Mouse (Mus musculus) layer of hippocampus, adult 18-20 months (tissue): Measurements from ENCODE around the gene Gab3. TPM values are rescaled to one million over a fixed set of nuclear protein-coding genes. Genes with fewer than 3 reads are reported as not detected.
A peak's percentile ranks its signal among the peaks of the same experiment; 100 is the strongest.

Experiments
- DNase-seq, 2 experiments: peaks; one replicate each; pipeline ENCODE4 v3.0.0; 2022; ENCODE audit warnings: low spot score in 2 of 2
- long read RNA-seq: library from polyadenylated mRNA; stranded (forward); transcript quantifications from one replicate; pipeline ENCODE4 v2.0.0, GENCODE M21; 2021
- total RNA-seq, 2 experiments: library from RNA; stranded (reverse); gene quantifications; 2 replicates each; pipeline ENCODE4 v1.2.3; 2021

Gab3 gene
- 1 to 10 TPM; 1.3 to 2.8 TPM for total RNA-seq
- long read RNA-seq, partial matches to known transcripts, result 1 of 6 reads
- long read RNA-seq, other reads (novel, unspliced or antisense), result 3 of 6 reads

DNA sequence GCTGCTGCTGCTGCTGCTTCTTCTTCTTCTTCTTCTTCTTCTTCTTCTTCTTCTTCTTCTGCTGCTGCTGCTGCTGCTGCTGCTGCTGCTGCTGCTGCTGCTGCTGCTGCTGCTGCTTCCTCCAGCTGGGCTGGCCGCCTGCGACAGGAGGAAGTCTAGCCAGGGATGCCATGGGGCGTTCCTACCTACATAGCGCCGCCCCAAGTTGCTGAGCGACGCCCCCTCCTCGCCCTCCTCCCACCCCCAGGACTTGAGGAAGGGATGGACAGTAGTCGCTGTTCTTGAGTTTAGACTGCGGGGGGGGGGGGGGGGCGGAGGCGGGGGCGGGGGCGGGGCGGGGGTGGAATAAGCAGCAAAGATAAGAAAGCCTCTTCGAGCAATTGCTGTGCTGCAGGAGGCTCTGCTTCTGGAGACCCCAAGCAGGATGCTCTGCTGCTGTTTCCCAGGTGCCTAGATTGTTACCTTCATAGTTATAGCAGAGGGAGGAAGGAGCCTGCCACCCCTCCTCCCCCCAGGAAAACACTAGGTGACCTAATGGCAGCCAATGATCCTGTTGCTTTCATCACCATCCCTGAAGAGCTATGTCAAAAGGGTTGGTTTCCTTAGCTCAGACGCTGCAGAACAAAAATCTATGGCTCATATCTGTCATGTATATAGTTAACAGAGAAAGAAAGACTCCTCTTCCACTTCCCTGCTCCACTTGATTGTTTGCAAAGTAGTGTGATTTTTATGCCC, at the start of gene Gab3:
Gene Gab3 (minus strand): TSS at position 685 of the 735 bp plus-strand sequence.
- peak in 1 of 2 experiments; percentile 45 for DNase-seq

DNA sequence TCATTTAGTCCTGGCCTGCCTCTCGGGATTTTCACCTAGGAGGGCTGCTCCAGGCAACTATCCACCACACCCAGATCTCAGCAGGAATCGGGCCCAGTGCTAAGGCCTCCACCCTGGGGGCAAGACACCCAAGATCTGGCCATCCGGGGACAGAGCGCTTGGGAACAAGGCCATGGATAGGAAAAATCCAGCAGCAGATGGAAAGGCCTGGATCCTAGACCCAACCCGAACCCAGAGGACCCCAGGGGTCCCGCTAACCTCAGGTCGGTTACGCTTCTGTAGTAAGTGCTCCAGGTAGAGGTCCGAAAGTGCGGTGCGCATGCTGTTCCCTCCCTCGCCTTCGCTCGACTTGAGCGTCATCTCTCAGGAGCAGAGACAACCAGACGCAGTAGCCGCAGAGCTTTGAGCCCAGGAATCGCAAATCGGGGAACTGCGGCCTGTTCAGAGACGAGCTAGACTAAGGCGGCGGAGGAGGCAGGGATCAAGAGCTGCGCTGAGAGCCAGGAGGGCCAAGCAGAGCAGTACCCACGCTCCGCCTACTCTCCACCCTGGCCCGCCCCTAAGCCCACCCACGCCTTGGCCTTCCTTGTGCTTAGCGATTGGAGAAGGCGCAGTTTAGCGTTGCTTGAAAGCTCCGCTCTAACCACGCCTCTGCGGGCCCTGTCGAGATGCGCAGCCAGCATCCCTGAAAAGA, 45.4 kb upstream of the Gab3 start, which contains the start of gene Mpp1:
Gene Mpp1 (minus strand): TSS at position 550 of the 694 bp plus-strand sequence.
- DNase-seq, result peak; percentile 57 to 74

DNA sequence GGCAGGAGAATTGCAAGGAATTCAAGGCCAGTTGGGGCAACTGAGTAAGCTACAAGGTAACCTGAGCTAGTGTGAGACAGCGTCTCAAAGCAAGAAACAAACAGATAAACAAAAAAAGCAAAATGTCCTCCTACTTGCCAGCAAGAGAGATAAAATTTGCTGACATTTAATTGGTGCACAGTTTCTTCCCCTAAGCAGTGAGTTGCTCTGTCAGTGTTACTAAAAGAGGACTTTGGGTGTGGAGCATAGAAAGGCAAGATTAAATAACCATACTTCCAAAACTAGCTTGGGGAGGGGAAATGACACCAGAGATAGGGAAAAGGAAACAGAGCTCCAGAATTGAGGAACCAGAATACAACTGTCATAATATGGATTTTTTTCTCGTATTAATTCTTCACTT, 44.2 kb upstream of the Gab3 start:
- no peak for DNase-seq

DNA sequence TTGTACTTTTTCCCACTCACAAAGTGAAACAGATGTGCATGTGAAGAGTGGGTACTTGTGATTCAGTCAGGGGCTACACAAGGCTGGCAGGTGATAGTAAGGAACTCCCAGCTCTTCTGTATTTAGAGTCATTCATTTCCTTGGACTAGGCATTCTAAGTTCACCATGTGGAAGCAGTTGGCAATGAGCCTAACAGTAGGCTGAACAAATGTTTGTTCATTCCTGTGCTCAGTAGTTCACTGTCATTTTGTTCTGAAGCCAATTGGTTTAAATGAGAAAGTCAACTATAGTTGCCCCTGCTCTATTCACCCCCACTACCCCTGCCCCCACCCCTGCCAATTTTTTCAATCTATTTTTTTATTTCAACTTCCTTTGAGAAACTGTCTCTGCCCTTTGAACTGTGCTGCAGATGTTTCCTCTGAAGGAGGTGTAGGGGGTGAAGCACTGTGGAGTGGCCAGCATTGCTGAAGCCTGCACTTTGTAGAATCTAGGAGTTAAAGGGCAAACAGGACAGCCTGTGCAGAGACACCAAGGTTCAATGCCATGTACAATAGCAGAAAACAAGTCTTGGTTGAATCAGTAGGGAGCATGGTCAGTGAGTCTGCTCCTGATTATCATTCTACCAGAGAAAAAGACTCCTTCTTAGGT, 43.2 kb upstream of the Gab3 start:
- DNase-seq, result peak in 1 of 2 experiments; percentile 42

DNA sequence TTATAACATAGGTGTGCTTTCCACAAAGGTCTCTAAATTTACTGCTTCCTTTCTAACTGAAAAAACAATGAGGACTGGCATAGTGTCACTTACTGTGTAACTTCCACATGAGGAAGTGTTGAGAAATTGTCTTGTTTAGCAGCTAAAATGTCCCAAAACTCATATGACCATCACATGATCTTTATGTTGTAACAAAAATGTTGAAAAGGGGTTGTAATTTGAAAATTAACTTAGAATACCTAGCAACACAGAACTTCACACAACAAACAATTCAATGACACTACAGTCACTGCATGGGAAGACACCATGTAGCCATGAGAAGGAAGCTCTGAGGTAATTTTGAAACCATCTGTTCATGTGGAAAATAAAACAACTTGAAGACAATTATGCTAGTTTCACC, 41.6 kb upstream of the Gab3 start:
- DNase-seq, result no peak

DNA sequence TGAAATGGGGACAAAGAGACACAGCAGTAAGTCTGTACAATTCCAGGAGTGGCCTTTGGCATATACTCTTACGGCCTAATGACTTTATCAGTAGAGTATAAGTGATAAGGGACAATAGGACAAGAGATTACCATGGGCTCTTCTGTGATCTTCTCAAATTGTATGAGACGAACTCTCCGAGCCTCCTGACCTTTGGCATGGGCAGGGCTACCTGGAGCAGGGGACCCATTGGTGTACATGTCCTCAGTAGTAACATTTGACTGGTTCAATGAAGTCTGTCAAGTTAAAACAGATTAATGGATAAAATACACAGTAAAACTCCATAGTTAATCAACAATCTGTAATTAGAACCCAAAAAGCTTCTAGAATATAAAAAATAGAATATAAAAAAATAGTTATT, 40.3 kb upstream of the Gab3 start:
- no peak for DNase-seq

DNA sequence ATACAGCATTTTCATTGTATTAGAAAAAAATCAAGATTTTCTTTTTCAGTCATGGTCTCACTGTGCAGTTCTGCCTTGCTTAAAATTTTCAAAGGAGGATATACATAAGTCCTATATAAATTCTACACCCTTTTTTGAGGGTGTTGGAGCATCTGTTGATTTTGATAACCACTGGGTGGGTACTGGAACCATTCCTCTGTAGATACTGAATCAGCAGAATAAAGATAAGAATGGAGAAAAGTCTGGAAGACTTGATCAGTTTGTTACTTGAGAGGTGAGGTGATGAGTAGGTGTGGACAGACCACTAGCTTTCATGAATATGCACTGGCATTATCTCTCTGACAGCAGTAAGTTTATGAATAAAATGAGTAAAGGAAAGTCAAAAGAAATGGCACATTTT, 30.3 kb upstream of the Gab3 start:
- no peak for DNase-seq

DNA sequence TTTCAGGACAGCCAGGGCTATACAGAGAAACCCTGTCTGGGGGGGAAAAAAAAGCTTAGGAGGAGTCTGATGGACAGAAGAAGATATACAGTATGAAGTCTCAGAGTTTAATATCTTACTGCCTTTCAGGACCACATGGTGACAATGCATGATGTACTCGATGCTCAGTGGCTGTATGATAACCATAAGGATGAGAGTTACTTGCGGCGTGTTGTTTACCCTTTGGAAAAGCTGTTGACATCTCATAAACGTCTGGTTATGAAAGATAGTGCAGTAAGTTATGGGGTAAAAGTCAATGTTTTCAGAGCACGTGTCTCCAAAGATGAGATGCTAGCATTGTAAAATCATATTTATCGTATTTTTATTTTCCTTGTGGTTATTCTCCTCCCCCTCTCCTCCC, 17.0 kb upstream of the Gab3 start:
- no peak for DNase-seq

DNA sequence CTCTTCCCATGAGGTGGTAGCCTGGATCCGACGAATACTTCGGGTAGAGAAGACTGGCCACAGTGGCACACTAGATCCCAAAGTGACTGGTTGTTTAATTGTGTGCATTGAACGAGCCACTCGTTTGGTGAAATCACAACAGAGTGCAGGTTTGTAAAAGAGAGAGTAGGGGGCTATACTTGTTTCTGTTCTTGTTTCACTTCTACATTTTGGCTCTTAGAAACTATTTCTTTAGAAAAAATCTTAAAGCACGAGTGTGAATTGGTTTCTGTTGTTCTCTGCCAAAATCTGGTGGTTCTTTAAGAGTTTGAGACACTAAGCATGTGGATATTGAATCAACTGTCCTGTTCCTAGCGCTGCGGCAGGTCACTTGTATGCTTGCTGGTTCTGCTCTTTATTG, 13.5 kb upstream of the Gab3 start:
- no peak for DNase-seq

DNA sequence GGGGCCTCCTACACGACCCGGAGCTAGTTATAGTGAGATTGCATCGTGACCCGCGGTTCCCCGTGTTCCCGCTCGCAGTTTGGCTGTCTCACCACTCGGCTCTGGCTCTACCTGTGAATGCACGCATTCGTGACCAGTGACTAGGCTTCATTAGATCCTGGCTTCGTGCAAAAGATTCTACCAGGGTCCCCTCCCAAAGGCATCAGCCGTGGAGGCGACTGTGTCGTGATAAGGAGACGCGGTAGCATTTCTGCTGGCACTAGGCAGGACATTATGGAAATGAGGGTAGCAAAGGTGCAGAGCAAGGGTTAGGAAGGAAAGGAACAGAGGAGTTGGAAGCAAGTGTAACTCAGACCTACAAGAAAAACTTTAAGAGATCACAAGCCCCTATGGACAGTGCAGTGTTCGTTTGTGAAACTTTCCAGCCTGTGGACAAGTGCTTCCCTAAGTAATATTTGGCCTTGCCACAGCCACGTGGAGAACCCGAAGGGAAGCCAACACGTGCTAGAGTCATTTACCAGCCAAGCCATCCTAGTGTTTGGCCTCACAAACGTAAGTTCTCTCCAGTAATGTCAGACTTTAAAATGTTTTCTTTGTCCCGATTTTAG, 11.0 kb upstream of the Gab3 start:
- no peak for DNase-seq

DNA sequence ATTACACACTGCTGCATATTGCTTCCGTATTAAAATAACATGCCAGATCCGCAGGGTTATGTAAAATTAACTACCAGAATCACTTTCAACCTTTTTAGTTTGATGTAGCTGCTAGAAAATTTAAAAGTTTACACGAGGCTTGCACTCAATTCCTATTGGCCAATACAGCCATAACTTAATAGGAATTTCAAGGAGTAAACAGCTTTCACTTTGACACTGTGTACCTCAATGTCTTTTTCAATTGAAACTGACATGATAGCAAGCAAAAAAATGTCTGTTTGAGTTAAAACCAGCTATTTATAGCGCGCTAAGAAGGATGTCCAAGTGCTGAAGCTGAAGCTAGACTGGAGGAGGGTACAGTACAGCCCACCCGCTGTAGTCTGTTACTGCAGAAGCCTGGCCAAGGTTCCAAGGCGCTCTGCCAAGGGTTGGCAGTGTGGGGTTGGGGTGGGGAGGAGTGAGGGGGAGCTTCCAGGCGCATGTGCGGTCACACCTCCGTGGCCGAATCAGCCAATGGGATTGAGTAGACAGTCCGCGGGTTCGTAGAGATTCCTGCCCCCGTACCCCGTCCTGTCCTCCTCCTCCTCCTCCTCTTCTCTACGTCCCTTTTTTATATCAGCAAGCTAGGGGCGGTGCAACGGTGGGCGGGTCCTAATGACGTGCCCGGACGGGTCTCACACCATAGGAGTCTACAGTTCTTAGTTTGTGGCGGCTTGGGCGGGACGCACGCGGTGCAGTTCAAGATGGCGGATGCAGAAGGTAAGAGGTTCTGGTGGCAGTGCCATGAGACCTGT, 10.3 kb upstream of the Gab3 start, which contains the start of gene Dkc1:
Gene Dkc1 (plus strand): TSS at position 486 of the 794 bp plus-strand sequence.
- peak; percentile 85 to 93 for DNase-seq

DNA sequence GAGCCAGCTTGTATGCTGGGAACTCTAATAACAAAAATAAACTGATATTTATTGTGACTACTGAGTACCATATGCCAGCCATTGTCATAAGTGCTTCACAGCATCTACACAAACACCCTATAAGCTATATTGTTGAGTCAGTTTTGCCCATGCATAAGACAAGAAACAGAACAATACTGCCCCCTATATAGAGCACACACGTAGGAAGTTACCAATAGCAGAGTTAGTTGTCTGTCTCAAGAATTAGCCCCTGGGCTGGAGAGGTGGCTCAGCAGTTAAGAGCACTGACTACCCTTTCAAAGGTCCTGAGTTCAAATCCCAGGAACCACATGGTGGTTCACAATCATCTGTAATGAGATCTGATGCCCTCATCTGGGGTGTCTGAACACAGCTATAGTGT, 396 bp upstream of the Gab3 start:
- no peak for DNase-seq

DNA sequence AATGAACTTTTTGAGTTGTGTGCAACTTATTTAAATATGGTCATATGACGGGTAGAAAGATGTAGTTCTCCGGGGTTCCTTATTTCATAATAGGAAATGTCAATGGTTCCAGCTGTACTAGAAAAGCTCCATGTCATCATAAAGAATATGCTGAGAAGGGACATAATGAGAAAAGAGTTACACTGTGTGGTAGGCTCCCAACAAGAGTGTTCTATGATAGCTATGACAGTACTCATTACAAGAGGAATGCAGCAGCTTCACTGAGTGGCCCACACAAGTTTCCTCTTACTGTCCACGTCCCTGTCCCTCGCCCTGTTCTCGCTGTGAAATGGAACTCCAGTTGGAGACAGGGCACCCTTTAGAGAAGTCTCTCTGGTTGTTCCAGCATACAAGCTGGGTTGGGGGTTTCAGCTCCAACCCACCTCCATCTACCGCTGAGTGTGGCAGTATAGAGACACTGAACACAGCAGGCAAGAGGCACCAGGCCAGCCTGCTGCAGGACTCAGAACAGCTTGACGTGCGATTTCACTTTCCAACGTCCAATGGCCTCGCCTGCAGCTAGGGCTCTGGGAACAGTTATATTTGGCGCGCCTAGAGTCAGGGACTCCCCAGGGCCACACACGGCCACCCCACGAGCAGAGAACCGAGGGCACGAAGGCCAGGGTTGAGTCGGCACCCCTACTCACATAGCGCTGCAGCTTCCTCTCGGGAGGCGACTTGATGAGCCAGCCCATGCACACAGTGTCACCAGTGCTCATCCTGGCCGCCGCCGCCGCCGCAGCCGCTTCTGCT, 1.1 kb downstream of the Gab3 start:
- DNase-seq, result peak in 1 of 2 experiments; percentile 25

DNA sequence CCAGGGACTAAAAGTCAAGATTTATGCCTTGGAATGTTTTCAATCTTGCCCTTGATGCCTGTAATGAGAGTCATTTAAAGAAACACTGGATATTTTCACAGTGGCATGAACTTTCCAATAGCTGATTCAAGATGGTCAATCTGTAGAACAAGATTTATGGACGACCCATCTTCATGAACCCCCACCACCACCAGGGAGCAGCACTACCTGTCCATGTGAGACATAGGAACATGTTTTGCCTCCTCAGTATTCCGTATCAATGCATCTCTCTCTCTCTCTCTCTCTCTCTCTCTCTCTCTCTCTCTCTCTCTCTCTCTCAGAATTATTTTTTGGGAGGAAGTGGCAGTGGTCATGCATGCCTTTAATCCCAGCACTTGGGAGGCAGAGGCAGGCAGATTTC, 2.9 kb downstream of the Gab3 start:
- DNase-seq, result no peak

DNA sequence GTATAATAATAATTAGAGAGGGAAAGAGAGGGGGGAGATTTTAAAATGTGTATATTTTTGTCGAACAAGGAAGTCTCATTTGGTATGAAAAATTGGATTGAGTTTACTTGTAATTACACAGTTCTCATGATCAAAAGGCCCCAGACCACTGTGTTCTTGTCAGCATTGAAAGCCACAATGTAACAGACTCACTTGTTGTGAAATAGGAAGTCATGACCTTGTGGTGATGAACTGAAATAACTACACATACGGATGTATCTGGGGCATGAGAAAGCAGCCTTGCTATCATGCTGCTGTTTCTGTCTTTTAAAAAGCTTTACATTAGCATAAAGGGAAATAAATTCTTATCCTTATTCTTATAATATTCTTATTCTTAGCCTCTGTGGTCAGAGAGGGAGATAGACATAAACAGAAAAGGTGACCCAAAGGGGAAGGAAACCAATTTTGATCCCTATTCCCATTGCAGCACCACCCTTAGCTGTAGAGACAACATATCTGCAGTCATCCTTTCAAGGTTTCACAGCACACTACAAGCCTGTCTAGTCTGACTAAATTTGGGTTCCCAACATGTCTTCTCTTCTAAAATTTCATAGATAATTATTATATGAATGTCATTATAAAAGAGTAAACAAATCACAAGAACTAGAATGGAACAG, 29.0 kb downstream of the Gab3 start:
- no peak for DNase-seq

DNA sequence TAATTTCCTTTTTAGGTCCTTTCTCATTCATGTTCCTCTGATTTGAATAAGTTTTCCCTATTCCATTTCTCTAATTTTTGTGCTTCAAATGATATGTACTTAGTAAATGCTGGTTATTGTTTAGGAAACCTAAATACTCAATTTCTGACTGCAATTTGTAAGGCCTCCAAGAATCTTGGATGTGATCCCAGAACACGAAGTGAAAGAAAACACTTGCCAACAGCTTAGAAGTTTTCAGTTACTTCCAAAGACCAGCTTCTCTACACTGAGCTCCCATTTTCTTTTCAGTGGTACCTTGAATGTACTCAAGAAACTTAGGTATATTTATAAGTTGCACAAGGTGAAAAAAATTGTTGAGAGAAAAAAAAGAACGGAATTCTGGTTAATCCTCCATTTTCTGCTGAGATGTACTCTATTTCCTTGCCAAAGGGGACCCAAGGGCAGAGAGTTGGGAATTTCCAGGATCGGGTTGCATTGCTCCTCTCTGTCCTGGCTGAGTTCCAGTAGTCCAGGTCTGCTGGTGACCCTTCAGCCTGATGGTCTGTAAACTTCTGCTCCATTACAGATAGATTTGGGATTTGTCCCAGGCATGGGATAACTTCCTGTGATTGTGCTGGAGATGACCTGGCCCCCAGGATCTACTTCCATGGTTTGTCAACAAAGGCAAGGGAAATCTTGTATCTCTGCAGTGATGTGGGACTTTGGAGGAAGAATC, 38.2 kb downstream of the Gab3 start:
- DNase-seq, result peak in 1 of 2 experiments; percentile 20

DNA sequence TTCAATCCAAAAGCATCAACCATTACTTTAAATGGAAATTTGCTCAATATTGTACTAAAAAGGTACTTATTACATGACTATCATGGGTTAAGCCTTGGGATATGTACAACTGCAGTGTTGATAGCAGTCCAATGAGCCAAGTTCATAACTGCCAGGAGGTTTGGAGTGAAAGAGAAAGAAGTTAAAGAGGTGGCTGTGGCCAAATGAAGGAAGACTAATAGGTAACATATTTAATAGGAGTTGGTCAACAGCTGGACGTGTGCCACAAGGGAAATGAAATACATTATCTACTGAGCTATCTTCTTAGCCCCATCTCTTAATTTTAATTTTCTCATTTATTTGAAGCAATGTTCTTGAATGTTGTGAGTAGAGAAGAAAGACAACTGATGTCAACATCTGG, 39.3 kb downstream of the Gab3 start:
- no peak for DNase-seq

DNA sequence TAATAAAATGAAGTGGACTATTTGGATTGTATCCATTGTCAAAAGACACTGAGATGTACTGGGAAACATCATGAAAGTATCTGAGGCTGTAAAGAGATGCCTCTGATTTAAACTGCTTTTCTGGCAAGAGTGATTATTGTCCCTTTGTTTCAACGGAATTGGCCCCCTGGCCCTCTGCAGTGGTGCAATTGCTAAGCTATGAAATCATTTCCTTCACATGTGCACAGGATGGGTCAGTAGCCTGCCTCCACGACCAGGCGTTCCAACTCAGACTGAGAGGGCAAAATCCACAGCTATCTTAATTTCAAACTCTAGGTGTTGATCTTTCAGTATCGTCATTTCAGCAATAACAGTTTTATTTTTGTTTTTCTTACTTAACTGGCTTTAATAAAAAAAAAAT, 40.7 kb downstream of the Gab3 start:
- no peak for DNase-seq

DNA sequence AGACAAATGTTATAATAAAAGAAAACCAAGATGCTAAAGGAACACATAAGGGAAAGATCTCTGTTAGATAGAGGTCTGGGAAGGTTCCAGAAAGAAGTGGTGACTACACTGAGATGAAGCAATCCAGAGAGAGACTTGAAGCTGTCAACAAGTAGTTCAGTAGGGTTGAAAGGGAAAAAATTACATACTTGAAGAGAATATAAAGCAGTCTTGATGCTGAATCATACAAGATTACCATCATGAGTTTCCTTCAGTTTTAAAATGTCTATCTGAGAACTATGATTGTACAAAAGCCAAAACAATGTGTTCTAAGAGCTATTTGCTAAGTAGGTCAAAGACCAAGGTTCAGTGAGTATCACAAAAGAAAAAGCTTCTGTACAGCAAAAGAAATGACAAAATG, 48.6 kb downstream of the Gab3 start:
- no peak for DNase-seq
